Mouse (Mus musculus): ENCODE measurements around the gene Chad.

DNA sequence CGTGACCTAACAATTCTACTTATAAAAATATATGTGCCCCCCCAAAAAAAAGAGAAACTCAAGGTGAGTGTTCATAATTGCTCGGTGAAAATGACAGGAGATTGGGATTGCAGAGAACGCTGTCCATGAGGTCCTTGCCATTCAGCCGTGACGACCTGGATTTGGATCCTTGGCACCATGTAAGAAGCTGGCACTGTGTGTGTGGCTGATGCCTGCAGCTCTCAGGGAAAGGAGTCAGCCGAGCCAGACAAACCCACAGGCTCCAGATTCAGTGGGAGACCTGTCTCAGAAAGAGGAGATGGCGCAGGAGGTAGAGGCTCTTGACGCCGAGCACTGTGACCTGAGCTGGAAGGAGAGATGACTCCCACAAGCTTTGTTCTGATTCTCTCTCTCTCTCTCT lies 11.5 kb downstream of the Chad start:
- TF ChIP-seq CTCF (IDR thresholded peaks at IDR 0.05; ENCODE audit: low read depth) (no peak), EP300 (optimal IDR thresholded peaks at IDR 0.05) (no peak)
